Mouse (Mus musculus) small intestine, adult 2 months (tissue): ENCODE results near the gene Gsx1.

Experiments used
- CTCF ChIP-seq: fragments of 200-500 bp; IDR thresholded peaks from 2 replicates; pipeline ENCODE4 v1.5.1; 2012; ENCODE audit warnings: low read depth, mild to moderate bottlenecking, control low read depth, inconsistent platforms, low read length, moderate library complexity, mixed read lengths; ENCODE audit not compliant: insufficient replicate concordance, insufficient read length; ENCODE audit errors: extremely low read depth
- POLR2A ChIP-seq: fragments of 200-500 bp; IDR thresholded peaks from 2 replicates; pipeline ENCODE4 v1.6.1; 2012; ENCODE audit warnings: low read depth, mild to moderate bottlenecking, control low read depth, inconsistent platforms, low read length, moderate library complexity

- TF ChIP-seq CTCF (no peak), POLR2A (no peak)
These were observed 2.5 kb upstream of the Gsx1 start for GRCm38 (mm10) chr5:147186001-147186431.
